Mouse (Mus musculus) embryonic fibroblast, embryonic 13.5 days (primary cell): Measurements from ENCODE around the gene Sox1.

Experiments
- CTCF ChIP-seq: IDR thresholded peaks from 2 replicates; pipeline ENCODE4 v1.5.1; 2011; ENCODE audit warnings: mild to moderate bottlenecking, control low read depth, low read length, moderate library complexity, borderline replicate concordance; ENCODE audit not compliant: insufficient read depth
- POLR2A ChIP-seq: IDR thresholded peaks from 2 replicates; pipeline ENCODE4 v1.6.1; 2011; ENCODE audit warnings: low read depth, mild to moderate bottlenecking, control low read depth, low read length, moderate library complexity

- TF ChIP-seq CTCF (no peak), POLR2A (no peak)
Measured at GRCm38 (mm10) chr8:12349591-12349990, 45.5 kb upstream of the Sox1 start.
